Mouse (Mus musculus) hindbrain, embryonic 16.5 days (tissue): Measurements from ENCODE around the gene Bclaf1. TPM values are rescaled to one million over a fixed set of nuclear protein-coding genes. Genes with fewer than 3 reads are reported as not detected.
A peak's percentile ranks its signal among the peaks of the same experiment; 100 is the strongest.

Source experiments
- ATAC-seq: fragments of 200-750 bp; cut with Nextera tagmentation; 2 replicates; pipeline ENCODE4 v1.8.0; 2017; ENCODE audit warnings: moderate TSS enrichment, moderate library complexity
- H3K27ac ChIP-seq: fragments of 300-500 bp; sonication (generic); 2 replicates; pipeline ENCODE4 v1.5.1; 2014; ENCODE audit warnings: low read depth, mild to moderate bottlenecking, control low read depth, low read length, moderate library complexity
- H3K27me3 ChIP-seq: fragments of 300-500 bp; sonication (generic); replicated peaks from 2 replicates; pipeline ENCODE4 v1.6.1; 2014; ENCODE audit warnings: low read length; ENCODE audit not compliant: control insufficient read depth, insufficient read depth
- H3K36me3 ChIP-seq: fragments of 300-500 bp; sonication (generic); 2 replicates; pipeline ENCODE4 v1.6.1; 2014; ENCODE audit warnings: mild to moderate bottlenecking, low read length, moderate library complexity, mixed read lengths; ENCODE audit not compliant: control insufficient read depth, insufficient read depth
- H3K4me1 ChIP-seq: fragments of 300-500 bp; sonication (generic); 2 replicates; pipeline ENCODE4 v1.6.1; 2014; ENCODE audit warnings: low read depth, low read length; ENCODE audit not compliant: control insufficient read depth, insufficient read depth
- H3K4me2 ChIP-seq: fragments of 300-500 bp; sonication (generic); 2 replicates; pipeline ENCODE4 v1.6.1; 2014; ENCODE audit warnings: mild to moderate bottlenecking, low read length, control low read depth, moderate library complexity
- H3K4me3 ChIP-seq: fragments of 300-500 bp; sonication (generic); 2 replicates; pipeline ENCODE4 v1.5.1; 2014; ENCODE audit warnings: mild to moderate bottlenecking, low read length, control low read depth, moderate library complexity
- H3K9ac ChIP-seq: fragments of 300-500 bp; sonication (generic); 2 replicates; pipeline ENCODE4 v1.6.1; 2014; ENCODE audit warnings: low read depth, mild to moderate bottlenecking, control low read depth, low read length, moderate library complexity
- H3K9me3 ChIP-seq: fragments of 300-500 bp; sonication (generic); 2 replicates; pipeline ENCODE4 v1.6.1; 2014; ENCODE audit warnings: mild to moderate bottlenecking, low read length, moderate library complexity; ENCODE audit not compliant: control insufficient read depth
- WGBS: fragments of 180-500 bp; shearing (Covaris S2); extraction: QIAGEN DNeasy Blood & Tissue Kit; methylation state at CpG from one replicate; pipeline ENCODE4 v1.1.7; 2014; 5-methylcytosine and 5-hydroxymethylcytosine counted together
- polyA plus RNA-seq: library from polyadenylated mRNA; unstranded; fragments of >200 nt; fragmentation: Nextera tagmentation; extraction: Ambion mirVana; gene quantifications from 2 replicates; pipeline ENCODE4 v1.2.1, GENCODE M21; 2015

Bclaf1 gene
- polyA plus RNA-seq, 1 experiment from 2014 or later = 89.5 TPM

DNA sequence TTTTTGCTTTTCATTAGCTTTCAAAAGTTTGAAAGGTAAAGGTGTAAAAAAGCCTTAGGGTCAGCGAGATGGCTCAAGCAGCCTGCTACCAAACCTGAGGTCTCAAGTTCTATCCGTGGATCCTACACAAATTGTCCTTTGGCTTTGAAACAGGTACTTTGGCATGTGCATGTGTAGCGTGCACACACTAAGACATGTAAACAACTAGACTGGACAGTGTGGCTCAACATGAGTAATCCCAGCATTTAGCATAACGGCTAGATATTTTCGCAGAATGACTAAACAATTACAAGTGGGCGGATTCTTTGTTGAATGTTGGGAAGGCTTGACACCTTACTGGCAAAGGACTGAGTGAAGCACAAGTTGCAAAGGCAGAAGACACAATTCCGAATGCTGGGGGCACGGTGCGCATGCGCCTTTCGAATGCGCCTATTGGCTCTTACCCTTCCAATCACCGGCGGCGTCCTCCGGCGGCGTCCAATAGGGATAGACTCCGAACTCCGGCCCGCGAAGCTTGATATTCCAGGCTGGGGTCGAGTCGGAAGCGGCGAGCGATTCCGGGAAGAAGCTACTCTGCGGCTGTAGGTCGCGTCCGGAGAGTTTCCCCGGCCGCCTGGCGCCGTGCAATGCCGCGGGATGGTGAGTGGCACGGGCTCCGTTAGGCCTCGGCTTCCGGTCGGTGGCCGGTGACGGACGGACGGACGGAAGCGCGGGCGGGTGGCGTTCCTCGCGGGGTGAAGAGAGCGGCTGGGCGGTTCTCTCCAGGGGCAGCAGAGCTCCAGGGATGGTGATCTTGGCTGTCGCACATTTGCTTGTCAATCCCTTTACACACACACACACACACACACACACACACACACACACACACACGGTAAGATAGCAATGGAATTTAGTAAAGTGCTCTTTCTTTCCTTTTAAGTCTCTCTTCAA is 35.3 kb downstream of the Bclaf1 start, which contains the start of gene Mtfr2:
Mtfr2 (plus strand) TSS at position 486 of the 930 bp plus-strand sequence.
- H3K27ac ChIP-seq = no peak within 1 kb of the TSS
- H3K4me2 ChIP-seq = peak within 1 kb of the TSS; percentile 97
- peak; percentile 97 for ATAC-seq
- H3K4me1 ChIP-seq = peaks cover 5% of the 10 kb centered on the region
- no peaks in the 10 kb centered on the region for H3K27me3 ChIP-seq
- peak within 1 kb of the TSS; percentile 57 for H3K4me3 ChIP-seq
- no peaks in the 10 kb centered on the region for H3K9me3 ChIP-seq
- peaks cover 19% of the 10 kb centered on the region for H3K36me3 ChIP-seq
- peak within 1 kb of the TSS; percentile 54 for H3K9ac ChIP-seq
- 2% methylated on average over 57 of the region's 58 CpGs for WGBS

DNA sequence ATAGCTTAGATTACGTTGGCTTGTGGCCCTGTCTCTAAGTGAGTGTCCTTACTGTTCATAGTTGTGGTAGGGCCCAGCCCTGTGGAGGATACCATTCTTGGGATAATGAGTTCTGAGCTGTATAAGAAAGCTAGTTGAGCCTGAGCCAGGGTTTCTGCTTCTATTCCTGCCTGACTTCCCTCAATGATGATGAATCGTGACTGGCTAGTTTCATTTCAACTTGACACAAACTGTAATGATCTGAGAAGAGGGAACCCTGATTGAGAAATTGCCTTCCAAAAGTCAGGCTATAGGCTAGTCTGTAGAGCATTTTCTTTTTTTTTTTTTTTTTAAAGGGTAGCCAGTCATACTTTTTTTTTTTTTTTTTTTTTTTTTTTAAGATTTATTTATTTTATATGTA is 36.6 kb downstream of the Bclaf1 start:
- 90% methylated on average over 2 of the region's 2 CpGs for WGBS
- Histone ChIP-seq H3K27ac (no peak overlapping the region), H3K9me3 (no peaks in the 10 kb centered on the region), H3K27me3 (no peaks in the 10 kb centered on the region), H3K4me3 (no peak overlapping the region), H3K4me2 (no peak overlapping the region), H3K9ac (no peak overlapping the region), H3K4me1 (peaks cover 5% of the 10 kb centered on the region), H3K36me3 (peaks cover 13% of the 10 kb centered on the region)
- ATAC-seq = no peak

DNA sequence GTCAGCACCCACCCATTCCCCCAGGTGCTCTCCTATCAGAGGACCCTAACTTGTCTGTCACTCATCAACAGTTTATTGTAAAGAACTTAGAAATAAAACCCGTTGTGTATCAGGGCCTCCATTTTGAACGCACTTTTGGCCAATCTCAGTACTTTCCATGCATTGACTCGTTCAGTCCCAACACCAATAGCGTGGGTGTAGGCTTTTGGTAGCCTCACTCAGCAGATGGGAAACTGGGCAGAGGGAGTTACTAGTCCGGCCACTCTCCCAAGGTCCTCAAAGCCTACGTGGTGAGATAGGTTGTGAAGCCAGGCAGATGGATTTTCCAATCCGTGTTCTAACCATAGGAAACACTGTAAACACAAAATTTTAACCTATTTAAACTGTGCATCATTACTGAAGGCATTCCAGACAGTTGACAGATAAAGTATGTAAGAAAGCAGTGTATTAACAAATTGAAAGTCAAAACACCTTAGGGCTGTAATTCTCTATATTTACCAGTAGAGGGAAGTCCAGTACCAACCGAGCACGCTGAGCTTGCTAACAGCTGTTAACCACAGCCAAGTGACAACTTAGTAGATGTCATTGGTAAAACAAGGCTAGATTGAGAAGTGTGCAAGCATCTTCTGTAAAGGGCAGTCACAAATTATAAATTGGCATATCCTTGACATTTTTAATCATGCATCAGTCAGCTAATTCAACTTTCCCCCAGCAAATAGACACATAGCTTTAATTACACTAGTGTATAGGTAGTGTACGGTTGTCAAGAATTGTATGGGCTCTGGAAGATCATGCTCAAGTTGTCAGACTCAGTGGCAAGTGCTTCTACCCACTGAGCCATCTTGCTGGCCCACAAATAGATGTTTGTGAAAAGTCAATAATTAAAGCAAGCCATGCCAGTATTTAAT is 49.5 kb downstream of the Bclaf1 start:
- H3K36me3 ChIP-seq = no peaks in the 10 kb centered on the region
- H3K27ac ChIP-seq = no peak overlapping the region
- no peaks in the 10 kb centered on the region for H3K9me3 ChIP-seq
- no peaks in the 10 kb centered on the region for H3K4me1 ChIP-seq
- no peak overlapping the region for H3K4me2 ChIP-seq
- no peak overlapping the region for H3K4me3 ChIP-seq
- no peak overlapping the region for H3K9ac ChIP-seq
- peak; percentile 81 for ATAC-seq
- H3K27me3 ChIP-seq = no peaks in the 10 kb centered on the region
- WGBS = 62% methylated on average over 10 of the region's 10 CpGs

DNA sequence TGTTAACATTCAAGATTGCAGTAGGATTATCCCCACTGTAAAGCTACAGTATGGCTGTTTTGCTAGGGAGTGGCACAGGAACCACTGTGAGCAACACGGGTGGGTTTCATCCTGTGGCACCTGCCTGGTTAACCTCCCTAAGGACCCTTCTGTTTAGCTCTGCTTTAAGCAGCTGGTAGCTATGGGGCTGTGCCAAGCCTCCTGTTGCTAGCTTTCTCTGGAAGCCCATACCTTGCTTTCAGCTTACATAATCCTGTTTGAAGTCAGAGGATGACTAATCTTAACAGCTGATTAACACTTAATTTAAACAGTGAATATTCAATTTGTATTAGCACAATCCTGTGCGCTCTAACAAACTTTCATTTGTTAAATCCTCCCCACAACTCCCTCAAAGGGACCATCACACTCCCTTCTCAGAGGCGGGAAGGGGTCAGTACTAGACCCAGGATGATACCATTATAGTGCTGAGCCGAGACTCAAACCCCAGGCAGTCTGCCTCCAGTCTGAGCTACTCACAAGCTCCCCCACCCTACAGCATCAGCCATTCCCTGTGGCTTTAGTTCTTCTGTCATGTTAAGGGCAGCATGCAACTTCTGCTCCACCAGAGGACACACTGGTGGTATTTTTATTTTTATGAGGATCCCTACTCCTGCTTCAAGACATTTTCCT is 50.3 kb downstream of the Bclaf1 start:
- H3K9me3 ChIP-seq = no peaks in the 10 kb centered on the region; the same call in 1 of the 2 replicates
- H3K36me3 ChIP-seq = no peaks in the 10 kb centered on the region
- WGBS = 72% methylated on average over 4 of the region's 4 CpGs
- H3K4me1 ChIP-seq = no peaks in the 10 kb centered on the region
- H3K4me2 ChIP-seq = no peak overlapping the region
- H3K4me3 ChIP-seq = no peak overlapping the region
- peak; percentile 31; the same call in 1 of the 2 replicates for ATAC-seq
- no peaks in the 10 kb centered on the region for H3K27me3 ChIP-seq
- no peak overlapping the region for H3K27ac ChIP-seq
- H3K9ac ChIP-seq = no peak overlapping the region

DNA sequence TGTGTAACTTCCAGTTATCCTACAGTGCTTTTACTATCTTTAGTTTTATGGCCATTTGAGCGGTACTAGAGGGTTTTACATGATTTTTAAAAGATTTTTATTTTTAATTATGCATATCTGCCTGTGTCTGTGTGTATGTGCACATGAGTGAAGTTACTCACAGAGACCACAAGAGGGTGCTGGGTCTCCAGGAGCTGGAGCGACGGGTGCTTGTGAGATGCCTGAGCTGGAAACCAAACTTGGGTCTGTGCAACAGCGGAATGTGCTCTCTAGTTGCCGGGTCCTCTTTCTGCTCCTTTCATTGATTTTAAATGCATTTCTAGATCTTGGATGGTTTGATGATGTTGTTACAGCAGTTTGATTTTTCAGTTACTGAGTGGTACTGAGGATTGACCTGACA is 59.8 kb downstream of the Bclaf1 start:
- H3K4me3 ChIP-seq = no peak overlapping the region
- no peaks in the 10 kb centered on the region for H3K4me1 ChIP-seq
- ATAC-seq = no peak
- no peak overlapping the region for H3K9ac ChIP-seq
- no peaks in the 10 kb centered on the region for H3K27me3 ChIP-seq
- no peak overlapping the region for H3K27ac ChIP-seq
- H3K36me3 ChIP-seq = no peaks in the 10 kb centered on the region
- H3K4me2 ChIP-seq = no peak overlapping the region
- 92% methylated on average over 5 of the region's 5 CpGs for WGBS
- no peaks in the 10 kb centered on the region for H3K9me3 ChIP-seq

DNA sequence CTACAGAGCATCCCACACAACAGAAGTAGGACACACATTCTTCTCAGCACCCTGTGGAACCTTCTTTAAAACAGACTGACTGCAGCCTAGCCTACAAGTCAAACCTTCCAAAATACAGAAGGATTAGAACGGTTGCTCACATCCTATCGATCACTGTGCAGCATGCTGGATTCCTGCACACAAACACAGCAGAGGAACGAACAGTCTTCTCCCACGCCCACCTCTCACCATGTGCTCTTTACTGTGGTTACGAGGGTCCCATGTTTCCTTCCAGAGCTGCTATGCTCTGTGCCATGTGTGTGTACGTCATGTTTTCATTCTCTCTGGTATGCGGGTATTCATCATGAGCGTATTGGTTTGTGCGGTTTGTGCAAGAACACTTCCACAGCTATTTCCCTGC is 65.4 kb downstream of the Bclaf1 start:
- Histone ChIP-seq H3K9ac (no peak overlapping the region), H3K4me2 (no peak overlapping the region), H3K27me3 (no peaks in the 10 kb centered on the region), H3K27ac (no peak overlapping the region), H3K4me3 (no peak overlapping the region), H3K36me3 (no peaks in the 10 kb centered on the region), H3K9me3 (no peaks in the 10 kb centered on the region), H3K4me1 (peaks cover under 1% of the 10 kb centered on the region; the same call in 1 of the 2 replicates)
- ATAC-seq = no peak
- 91% methylated on average over 9 of the region's 9 CpGs for WGBS

DNA sequence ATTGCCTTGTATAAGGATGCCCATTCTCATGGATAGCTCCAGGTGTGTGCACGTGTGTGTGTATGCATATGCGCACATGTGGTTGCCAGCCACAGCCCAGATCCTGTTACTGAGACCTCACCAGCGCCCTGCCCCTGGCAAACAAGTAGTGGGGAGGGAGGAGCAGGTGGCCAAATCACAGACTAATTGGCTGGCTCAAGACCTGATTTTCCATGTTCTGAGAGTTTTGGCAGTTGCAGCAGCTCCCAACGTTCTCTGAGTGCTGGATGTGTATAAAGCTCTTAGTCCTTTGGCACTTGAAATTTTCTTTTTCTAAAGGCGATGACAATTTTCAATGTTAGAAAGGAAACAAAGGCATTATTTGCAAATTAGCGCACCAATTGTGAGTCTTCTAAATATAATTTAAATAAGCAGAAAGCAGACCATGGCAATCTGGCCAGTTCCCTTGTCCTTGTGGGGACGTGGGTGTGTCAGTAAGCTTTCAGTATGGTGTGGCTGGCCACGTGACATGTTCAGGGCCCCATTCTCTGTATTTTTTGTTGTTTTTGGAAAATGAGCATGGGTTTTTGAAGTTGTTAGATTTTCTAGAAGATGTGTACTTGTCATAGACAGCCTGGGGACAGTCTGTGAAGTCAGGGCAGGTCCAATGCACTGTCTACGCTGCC is 66.9 kb downstream of the Bclaf1 start:
- no peak overlapping the region for H3K4me3 ChIP-seq
- no peak overlapping the region for H3K27ac ChIP-seq
- no peak for ATAC-seq
- 72% methylated on average over 9 of the region's 9 CpGs for WGBS
- peaks cover 3% of the 10 kb centered on the region; the same call in 1 of the 2 replicates for H3K4me1 ChIP-seq
- no peak overlapping the region for H3K4me2 ChIP-seq
- no peaks in the 10 kb centered on the region for H3K9me3 ChIP-seq
- H3K36me3 ChIP-seq = no peaks in the 10 kb centered on the region
- no peak overlapping the region for H3K9ac ChIP-seq
- no peaks in the 10 kb centered on the region for H3K27me3 ChIP-seq

DNA sequence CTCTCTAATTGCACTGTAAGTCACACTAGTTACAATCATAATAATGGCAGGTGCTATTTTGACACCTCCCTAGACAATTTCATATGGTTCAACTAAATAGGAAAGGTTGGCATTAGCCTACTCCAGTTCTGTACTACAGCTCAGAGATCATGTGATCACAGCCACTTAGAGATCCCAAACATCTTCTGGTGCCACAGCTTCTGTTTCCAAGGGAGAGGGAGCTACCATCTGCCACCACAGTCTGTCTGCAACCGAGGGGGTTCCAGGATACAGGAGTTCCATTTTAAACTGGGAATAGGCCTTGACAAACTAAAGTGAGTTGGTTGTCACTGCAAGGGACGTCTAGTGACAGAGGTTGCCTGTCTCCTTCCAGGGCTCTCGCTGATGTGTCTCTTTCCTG is 68.5 kb downstream of the Bclaf1 start:
- no peak overlapping the region for H3K4me2 ChIP-seq
- H3K4me1 ChIP-seq = peaks cover 3% of the 10 kb centered on the region; the same call in 1 of the 2 replicates
- H3K9ac ChIP-seq = no peak overlapping the region
- H3K9me3 ChIP-seq = no peaks in the 10 kb centered on the region
- H3K27ac ChIP-seq = no peak overlapping the region
- WGBS = 80% methylated on average over 3 of the region's 3 CpGs
- no peak for ATAC-seq
- no peak overlapping the region for H3K4me3 ChIP-seq
- H3K36me3 ChIP-seq = no peaks in the 10 kb centered on the region
- no peaks in the 10 kb centered on the region for H3K27me3 ChIP-seq
